Mouse (Mus musculus) heart, postnatal 0 days (tissue): ENCODE results near the gene Sesn1.

Source experiments
- CTCF ChIP-seq: IDR thresholded peaks from 2 replicates; pipeline ENCODE4 v1.5.1; 2016; ENCODE audit warnings: antibody characterized with exemption, control low read depth, low read depth
- EP300 ChIP-seq: IDR thresholded peaks from 2 replicates; pipeline ENCODE4 v1.6.1; 2016; ENCODE audit warnings: antibody characterized with exemption, low read depth

- TF ChIP-seq CTCF (no peak), EP300 (no peak)
These were observed 58.2 kb downstream of the Sesn1 start for GRCm38 (mm10) chr10:41867956-41868355.
